Mouse (Mus musculus) C2C12 (cell line): Measurements from ENCODE around the gene Fzd2.
A peak's percentile ranks its signal among the peaks of the same experiment; 100 is the strongest.

Experiments
- CTCF ChIP-seq: IDR thresholded peaks from one replicate; pipeline ENCODE4 v1.5.1; 2011; ENCODE audit not compliant: control insufficient read depth, insufficient read depth, insufficient read length
- MAX ChIP-seq: IDR thresholded peaks from one replicate; pipeline ENCODE4 v1.6.1; 2011; ENCODE audit warnings: mild to moderate bottlenecking, control low read depth
- MYOD1 ChIP-seq: IDR thresholded peaks from one replicate; pipeline ENCODE4 v1.6.1; 2011; ENCODE audit warnings: low read depth; ENCODE audit not compliant: control insufficient read depth, insufficient read length
- USF1 ChIP-seq: IDR thresholded peaks from one replicate; pipeline ENCODE4 v1.6.1; 2011; ENCODE audit warnings: low read depth, mild to moderate bottlenecking, control low read depth, moderate library complexity

GRCm38 (mm10) chr11:102643891-102644382 lies 39.7 kb downstream of the Fzd2 start:
- no peak for TF ChIP-seq CTCF
- TF ChIP-seq USF1, result peak; percentile 79
- TF ChIP-seq MAX, result peak; percentile 83
- peak; percentile 59 for TF ChIP-seq MYOD1
